Mouse (Mus musculus) lung, postnatal 25 days (tissue): ENCODE measurements at regions not wholly inside any gene's neighbourhood (a gene's known extent, or its start where the extent isn't known, plus 50 kb on each side); places are given as distances from the start of the nearest gene placed in this dataset.
"Not testable (repeated sequence)": the region's sequence is repeated elsewhere in the genome, so short reads cannot be mapped to it uniquely, and the experiment has no call there.

Experiments
- DNase-seq: peaks from one replicate; pipeline ENCODE4 v3.0.0; 2022; ENCODE audit warnings: low spot score

DNA sequence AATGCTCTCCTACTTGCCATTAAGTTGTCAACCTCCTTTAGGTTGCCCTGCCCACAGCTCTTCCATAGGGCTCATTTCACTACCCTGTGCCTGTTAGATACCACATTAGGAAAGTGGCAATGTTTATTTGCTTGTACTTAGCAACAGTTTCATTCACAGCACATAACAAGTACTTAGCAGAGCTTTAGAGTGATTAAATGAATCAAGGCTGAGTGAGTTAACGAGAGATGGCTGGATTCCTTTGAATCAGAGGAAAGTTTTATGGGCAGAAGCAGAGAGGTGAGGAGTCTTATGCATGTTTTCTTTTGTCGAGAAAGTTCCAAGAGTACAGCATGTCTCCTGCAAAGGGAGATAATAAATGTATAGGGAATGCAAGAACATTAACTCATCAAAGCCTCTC, 60.5 kb downstream of the Ptgs2 start:
- no peak for DNase-seq

DNA sequence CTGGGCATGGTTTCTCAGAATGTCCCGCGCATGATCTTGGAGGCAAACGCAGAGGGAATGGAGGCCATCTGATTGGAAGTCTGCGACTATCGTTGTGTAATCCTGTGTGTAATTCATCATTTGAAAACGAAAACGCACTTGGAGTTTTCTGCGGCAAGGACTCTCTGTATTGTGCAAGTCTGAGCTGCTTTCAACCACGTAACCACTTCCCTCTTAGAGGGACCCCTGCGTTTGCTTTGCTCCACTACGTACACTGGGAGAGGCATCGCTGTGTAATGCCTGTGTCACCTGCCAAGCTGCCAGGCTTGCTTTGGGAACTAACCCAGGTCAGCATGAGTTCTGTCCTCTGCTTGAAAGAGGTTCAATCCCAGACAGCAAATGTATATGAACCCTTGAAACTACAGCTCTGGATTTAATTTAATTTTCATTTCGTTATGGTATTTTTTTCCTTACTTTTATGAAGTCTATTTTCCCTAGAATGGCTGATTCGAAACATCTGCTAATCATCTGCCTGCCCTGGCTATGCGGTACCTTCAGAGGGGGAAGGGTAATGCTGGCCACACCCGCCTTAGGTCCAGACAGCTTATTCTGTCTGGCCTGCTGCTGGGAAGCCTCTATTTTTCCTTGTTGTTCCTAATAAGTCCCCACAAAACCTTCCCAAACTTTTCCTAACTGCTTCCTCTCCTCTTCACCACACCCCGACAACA, 65.2 kb downstream of the Ptgs2 start:
- peak; percentile 65 for DNase-seq

DNA sequence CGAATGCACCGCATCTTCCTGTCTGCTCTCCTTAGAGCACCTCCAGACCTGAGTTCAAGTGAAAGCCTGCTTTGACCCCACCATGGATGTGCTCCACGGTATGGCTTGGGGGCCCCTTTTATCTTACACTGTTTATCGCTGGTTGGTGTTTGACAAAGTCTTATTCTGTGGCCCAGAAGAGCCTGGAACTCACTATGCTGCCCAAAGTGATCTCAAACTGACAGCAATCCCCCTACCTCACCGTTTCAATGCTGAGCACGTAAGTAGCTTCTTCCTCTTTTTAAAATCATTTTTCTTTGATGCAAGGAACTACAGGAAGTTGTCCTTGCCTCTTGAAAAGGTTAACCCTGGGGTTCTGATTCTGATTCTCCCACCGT, 65.8 kb downstream of the Ptgs2 start:
- DNase-seq = no peak

DNA sequence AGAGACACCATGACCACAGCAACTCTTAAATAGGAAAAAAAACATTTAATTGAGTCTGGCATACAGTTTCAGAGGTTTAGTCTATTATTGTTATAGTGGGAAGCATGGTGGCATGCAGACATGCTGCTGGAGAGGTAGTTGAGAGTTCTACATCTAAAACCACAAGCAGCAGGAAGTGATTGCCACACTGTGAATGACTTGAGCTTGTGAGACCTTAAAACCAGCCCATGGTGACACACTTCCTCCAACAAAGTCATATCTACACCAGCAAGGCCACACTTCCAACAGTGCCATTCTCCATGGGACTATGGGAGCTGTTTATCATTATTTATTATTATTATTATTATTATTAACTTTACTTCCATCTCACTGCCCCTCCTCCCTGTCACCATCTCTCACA, 67.3 kb downstream of the Ptgs2 start:
- DNase-seq = peak; percentile 14

DNA sequence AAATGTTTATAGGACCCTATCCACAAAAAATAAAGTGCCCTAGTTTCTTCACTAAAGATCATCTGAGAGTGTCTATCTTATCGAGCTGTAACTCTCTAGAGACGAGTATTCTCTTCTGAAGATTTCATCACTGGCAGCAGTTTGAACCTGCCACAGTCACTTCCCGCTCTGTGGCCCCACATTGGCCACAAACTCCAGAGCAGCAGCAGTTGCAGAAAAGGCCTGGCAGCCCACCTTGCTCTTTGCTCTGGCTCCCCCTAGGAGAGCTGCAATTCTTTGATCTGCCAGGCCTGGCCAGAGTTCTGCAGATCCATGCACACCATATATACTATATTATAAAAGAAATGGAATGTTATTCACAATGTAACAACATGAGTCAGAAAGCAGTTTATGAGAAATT, 74.4 kb downstream of the Ptgs2 start:
- no peak for DNase-seq

DNA sequence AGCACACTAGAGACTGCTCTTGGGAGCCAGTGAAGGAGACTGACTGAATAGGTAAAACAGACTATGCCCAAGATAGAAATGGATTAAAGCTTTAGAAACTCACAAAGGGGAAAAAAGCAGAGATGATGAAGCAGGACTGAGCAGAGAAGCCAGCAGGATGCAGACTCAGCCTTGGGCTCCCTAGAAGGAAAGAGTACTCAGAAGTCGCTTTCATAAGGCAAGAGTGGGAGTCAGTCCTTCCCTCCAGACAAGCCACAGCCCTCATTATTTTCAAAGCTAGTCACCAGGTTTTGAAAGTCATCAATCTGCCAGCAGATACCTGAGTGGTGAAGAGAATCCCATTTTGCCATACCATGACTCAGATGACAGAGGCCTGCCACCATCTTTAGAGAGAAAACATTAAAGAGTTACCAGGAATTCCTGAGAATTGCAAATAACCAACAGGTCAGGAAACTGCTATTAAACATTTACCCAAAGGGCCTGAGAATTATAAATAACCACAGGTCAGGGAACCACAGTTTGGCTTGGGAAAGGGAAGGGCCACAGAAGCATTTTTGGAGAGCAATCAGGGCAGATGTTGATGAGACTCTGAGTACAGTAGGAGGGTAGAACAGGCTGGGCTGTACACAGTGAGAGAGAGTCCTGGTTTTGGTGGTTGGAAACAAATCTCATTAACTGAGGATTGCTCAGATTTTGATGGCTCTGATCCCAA, 77.4 kb downstream of the Ptgs2 start:
- no peak for DNase-seq

DNA sequence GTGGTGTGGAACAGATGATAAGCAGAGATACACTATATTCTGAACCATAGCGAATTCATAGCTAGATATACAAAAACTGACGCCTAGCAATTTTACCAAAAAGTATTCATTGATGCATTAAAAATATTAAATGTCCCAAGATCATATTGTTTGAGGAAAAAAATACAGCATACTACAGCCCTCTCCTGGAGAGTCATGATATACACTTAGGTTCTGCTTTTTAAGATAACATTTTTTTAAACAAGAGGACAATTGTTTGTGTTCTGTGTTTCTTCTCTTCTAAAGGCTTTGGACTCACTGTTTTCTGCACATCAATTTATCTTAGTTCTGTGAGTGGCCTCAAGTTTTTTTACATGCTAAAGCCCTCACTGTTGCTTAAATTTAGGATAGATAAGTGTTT, 102.2 kb downstream of the Ptgs2 start:
- no peak for DNase-seq

DNA sequence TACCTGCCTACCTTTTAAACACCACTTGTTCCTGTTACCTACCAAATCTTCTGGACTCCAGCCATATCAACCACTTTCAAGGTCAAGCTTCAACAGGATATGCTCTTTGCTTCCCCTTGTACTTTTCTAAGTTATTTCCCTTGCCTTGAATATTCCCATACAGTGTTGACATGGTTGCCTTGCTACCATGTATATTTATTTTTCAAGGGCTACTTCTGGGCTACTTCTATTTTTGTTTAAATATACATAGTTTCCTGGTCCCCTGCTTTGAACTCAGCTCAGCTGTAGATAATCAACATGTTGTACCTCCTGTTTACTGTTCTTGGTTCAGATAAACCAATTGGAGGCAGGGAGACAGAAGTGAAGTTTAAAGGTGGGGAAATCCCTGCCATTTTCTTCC, 106.8 kb upstream of the Pdc start:
- DNase-seq = peak; percentile 36

DNA sequence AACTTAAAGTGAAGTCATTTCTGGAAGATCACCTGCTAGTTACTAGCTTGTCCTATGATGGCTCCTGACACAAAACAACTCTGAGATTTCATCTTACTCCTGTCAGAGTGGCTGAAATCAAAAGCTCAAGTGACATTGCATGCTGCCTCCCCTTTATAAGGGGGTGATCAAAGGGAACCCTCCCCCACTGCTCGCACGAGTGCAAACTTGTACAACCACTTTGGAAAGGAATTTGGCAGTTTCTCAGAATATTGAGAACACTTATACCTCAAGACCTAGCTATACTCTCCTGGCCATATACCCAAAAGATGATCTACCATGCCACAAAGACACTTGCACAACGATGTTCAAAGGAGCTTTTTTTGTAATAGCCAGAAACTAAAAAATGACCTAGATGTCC, 102.5 kb upstream of the Pdc start:
- DNase-seq = no peak

DNA sequence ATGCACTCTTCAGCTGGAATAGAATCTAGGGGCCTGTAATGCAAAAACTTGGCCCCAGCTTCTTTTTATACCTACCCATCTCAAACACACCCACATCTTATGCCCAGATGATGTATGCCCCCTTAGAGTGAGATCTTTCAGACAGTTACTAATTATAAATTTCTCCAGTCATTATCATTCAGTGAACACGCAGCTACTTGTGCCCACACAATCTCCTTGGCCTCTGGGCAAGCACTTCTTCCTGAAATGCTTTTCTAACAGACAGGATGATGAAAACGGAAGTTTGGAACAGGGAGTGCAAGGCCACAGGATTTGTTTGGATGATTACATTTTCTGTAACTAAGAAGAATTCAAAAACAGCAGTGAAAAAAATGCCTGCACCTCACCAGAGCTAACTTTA, 100.4 kb upstream of the Pdc start:
- DNase-seq = no peak

DNA sequence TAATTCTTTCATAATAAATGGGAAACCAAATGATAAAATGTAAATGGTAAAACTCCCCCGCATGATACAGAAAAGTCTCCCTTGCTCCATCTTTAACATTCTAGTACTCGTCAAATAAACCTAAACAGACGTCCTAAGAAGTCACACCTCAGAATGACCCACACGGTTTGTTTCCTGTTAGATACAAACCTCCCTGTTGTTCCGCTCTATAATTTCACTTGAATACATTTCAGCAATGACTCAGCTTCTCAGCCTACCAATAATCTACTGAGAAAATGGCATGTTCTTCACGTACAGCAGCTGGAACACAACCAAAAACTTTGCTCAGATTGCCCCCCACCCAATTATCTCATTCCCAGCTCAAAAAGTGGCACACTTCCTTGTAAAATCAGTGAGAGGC, 93.7 kb upstream of the Pdc start:
- DNase-seq = no peak

DNA sequence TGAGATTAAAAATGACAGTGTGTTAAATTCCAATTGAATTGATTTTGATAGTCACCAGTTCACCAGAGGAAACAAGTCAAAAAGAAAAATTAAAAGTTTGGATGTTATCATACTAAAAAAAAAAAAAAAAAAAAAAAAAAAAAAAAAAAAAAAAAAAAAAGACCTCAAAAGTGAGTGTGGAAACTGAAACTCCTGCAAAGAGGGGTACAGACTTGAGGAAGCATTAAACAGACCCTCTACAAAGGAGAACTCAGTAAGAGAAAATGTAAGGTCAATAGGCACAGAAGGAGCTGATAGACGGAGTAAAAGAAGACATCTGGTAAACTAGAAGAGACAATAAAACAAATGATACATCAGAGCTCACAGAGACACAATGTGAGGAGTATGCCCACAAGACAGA, 79.7 kb upstream of the Pdc start:
- not testable (repeated sequence) for DNase-seq

DNA sequence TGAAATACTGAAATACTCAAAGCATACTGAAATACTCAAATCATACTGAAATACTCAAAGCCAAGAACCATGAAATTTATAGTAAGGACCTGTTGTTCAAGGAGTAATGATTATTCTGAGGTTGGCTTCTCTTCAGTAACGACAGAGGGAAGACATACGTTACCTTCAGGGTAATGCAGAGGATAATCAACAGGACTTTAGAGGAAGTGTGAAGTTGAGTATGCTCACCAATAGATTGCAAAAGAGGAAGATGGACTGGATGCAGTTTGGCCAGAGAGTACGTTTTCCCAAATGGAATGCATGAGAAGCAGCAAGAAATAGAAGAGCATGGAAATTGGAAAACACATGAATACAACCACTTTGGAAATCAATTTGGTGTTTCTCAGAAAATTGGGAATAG, 79.1 kb upstream of the Pdc start:
- no peak for DNase-seq

DNA sequence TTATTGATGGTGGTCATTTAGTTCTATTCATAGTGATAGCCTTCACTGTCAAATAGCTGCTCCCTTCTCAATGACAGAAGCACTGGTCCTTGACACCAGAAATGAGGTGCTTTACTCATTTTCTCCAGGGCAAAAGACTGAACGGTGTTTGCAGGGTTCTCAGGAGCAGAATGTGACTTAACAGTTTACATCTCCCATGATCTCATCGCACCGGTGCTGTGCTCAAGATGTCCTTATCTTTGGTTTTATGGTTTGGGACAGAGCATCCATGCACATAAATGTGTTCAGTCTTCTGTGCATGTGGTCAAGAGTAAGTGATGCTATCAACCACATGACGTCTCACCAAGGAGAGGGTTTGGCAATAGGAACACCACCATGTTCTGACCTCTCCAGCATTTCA, 78.1 kb upstream of the Pdc start:
- no peak for DNase-seq

DNA sequence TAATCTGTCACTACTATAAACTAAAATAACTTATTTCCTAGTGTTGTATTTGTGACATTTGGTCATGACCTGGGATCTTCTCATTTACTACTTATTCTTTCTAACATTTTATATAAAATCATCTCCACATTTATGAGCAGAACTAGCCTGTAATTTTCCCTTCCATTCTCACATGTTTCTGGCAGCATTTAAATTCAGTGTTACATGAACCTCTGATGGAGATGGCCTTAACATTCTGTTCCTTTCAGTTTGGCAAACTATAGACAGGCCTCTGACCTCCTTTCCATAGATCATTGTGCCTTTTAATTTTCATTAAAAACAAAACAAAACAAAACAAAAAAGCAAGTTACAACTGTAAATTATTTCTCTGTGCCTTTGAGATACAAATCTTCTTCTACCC, 77.1 kb upstream of the Pdc start:
- no peak for DNase-seq

DNA sequence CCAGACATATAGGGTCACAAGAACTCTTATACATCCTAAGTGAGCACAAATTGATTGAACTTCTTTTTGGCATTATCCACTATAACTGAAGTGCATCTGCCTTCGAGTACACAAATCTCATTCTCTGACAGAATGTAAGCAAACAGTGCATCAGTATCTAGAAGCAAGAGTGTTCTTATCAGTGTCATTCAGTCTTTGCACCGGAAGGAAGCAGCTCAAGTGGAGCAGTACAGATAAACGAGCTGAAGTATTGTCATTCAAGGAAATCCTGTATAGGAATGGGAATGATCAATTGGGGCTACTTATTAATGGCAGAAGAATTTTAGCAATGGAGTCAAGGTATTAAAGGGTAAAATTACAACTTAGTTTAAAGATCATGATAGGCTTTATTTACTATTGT, 74.3 kb upstream of the Pdc start:
- DNase-seq = no peak

DNA sequence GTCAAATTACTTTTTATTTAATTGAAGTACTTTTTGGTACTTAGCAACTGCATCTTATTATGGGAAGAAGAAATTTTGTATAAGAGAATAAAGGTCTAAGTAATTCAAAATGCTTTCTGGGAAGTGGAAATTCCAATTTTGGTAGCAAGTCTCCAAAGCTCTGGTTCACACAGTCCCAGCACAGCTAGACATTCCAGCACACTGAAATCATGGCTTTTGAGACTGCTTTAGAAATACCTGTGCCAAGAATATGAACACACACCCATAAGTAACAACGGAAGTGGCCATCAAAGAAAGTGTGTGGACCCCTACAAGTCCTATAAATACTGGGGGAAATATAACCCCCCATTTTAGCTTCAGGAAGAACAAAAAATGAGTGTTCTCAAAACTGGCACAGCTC, 67.8 kb upstream of the Pdc start:
- DNase-seq = no peak

DNA sequence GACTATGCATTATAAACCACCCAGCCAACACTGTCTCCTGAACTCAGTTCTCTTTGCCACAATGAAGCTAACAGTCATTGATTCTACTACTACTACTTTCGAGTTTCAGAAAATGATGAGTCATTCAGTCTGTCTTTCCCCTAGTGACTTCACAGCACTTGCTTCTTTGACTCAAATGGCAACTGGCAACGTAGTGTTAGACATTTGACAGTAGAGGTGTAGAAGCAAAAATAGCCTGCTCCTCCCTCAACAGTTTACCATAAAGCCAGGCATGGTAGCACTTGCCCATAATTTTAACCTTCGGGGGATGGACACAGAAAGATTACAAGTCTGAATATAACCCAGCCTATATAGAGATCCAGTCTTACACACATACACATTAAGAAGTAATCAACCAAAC, 67.3 kb upstream of the Pdc start:
- no peak for DNase-seq

DNA sequence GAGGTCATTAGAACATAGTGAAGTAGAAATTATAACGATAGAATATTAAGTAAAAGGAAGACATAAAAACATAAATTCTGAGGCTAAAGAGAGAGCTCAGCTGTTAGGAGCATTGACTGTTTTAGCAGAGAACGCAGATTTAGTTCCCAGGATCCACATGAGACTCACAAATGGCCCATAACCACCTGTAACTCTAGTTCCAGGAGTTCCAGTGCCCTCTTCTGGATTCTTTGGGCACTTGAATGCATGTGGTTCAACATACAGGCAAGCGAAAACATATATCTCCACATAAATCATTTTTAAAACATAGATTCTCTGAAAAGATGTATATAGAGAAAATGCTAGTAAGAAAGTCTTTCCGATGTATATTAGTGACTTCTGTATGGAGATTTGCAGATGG, 61.6 kb upstream of the Pdc start:
- peak; percentile 23 for DNase-seq

DNA sequence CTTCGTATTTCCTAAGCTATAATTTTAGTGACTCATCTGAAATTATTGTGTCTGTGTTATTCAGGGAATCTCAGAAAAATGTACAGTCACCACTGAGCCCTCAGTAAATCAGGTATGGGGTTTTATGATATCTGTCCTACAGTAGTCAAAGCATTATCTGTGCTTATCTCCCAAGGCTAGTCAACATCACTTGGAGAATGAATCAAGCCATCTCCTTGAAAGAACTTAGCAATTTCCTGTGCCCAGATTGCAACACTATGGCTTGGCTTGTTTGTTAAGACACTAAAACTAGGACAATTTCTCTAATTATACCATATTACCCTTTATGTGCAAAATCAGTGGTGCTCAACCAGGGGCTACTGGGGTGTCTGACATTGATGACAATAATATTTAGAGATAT, 58.9 kb upstream of the Pdc start:
- DNase-seq = no peak

DNA sequence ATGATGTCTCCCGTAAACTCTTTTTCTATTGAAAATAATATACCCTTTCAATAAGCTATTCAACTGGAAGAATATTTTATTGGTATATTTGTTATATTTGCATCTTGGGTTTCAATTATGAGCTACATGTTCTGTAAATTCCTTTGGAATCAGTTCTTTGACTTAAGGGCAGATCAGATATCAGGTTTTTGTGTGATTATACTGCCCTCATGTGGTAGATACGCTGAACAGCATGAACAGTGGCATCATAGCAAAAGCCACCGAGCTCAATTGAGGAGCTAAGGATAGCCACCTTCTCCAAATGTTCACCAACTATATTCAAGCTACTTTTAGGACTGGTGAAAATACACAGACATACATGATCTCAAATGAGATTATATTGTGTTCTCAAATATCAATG, 52.7 kb upstream of the Pdc start:
- DNase-seq = no peak

DNA sequence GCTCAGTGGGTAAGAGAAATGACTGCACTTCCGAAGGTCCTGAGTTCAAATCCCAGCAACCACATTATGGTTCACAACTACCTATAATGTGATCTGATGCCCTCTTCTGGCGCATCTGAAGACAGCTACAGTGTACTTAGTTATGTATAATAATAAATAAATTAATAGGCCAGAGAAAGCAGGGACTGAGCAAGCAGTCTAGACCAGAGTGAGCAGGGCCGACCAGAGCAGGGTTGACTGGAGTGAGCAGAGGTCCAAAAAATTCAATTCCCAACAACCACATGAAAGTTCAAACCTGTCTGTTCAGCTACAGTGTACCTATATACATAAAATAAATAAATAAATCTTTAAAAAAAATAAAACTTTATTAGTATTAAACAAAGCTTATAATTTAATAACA, 52.2 kb upstream of the Pdc start:
- DNase-seq = no peak
